22 mouse cellular contexts compared by ENCODE assay signal in the genomic region with DNA sequence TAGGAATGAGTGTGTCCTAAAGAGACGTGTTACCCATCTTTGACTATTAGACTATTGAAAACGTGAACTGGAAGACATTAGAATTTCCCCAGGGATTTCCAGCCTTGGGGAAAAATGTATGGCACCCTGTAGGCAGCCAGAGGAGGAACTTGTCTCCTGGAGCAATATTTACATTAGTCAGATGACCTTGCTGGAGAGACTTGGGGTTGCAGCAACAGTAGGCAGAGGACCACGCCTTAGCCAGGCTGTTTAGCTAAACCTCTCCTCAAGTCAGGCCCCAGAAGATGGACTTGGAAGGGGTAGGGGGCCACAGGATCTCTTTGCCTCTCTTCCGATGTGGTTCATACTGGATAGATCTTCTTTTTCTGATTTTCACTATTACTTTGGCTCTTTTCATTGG.
"Had no signal": no experiment of that assay in that cellular context is flagged by ENCODE, and none has a peak within 500 bp of the region (broad histone marks: within the 10 kb centered on the region; RNA-seq: fewer than 3 reads in every experiment).

No protein-coding gene starts in this region.

- H3K4me3 ChIP-seq: liver, embryonic 13.5 days; liver, embryonic 15.5 days; lung, embryonic 15.5 days; megakaryocyte, embryonic 14.5 days; midbrain, embryonic 12.5 days; neural tube, embryonic 13.5 days; neural tube, embryonic 15.5 days had no signal

- DNase-seq: liver, embryonic 13.5 days; liver, postnatal 0 days; lung, adult 2 months; lung, postnatal 14 days; lung, postnatal 36 days; midbrain, embryonic 14.5 days; retina, postnatal 1 day; right cerebral cortex, adult 18-20 months; right cerebral cortex, postnatal 25 days; right cerebral cortex, postnatal 4 days; spleen, adult 18-20 months; thymus, adult 2 months; thymus, postnatal 25 days; thymus, postnatal 4 days had no signal

- H3K27ac ChIP-seq: liver, embryonic 13.5 days; liver, embryonic 15.5 days; lung, embryonic 15.5 days; macrophage; midbrain, embryonic 12.5 days; neural tube, embryonic 13.5 days; neural tube, embryonic 15.5 days had no signal

- H3K4me1 ChIP-seq: liver, embryonic 13.5 days; liver, embryonic 15.5 days; lung, embryonic 15.5 days; megakaryocyte, embryonic 14.5 days; midbrain, embryonic 12.5 days; neural tube, embryonic 13.5 days; neural tube, embryonic 15.5 days had no signal

- H3K9ac ChIP-seq: liver, embryonic 13.5 days; liver, embryonic 15.5 days; liver, postnatal 0 days; lung, embryonic 15.5 days; midbrain, embryonic 12.5 days; neural tube, embryonic 13.5 days; neural tube, embryonic 15.5 days had no signal

- ATAC-seq: liver, postnatal 0 days; lung, postnatal 0 days had no signal

- H3K36me3 ChIP-seq: liver, embryonic 13.5 days; liver, embryonic 15.5 days; lung, embryonic 15.5 days; midbrain, embryonic 12.5 days; neural tube, embryonic 13.5 days; neural tube, embryonic 15.5 days had no signal

- H3K27me3 ChIP-seq: liver, embryonic 13.5 days; liver, embryonic 15.5 days; lung, embryonic 15.5 days; neural tube, embryonic 13.5 days had no signal

- H3K4me2 ChIP-seq: liver, embryonic 13.5 days; liver, embryonic 15.5 days; lung, embryonic 15.5 days; midbrain, embryonic 12.5 days; neural tube, embryonic 13.5 days; neural tube, embryonic 15.5 days had no signal

- H3K9me3 ChIP-seq: liver, embryonic 13.5 days; liver, embryonic 15.5 days; lung, embryonic 15.5 days; megakaryocyte, embryonic 14.5 days; midbrain, embryonic 12.5 days; neural tube, embryonic 13.5 days; neural tube, embryonic 15.5 days had no signal
